Mouse (Mus musculus) brain, embryonic 18.5 days (tissue): ENCODE data around the gene Amotl2.

Experiments used
- DNase-seq: peaks from one replicate; pipeline ENCODE4 v3.0.0-alpha.2; 2012; ENCODE audit warnings: low read depth, low spot score

Gene Amotl2

DNA sequence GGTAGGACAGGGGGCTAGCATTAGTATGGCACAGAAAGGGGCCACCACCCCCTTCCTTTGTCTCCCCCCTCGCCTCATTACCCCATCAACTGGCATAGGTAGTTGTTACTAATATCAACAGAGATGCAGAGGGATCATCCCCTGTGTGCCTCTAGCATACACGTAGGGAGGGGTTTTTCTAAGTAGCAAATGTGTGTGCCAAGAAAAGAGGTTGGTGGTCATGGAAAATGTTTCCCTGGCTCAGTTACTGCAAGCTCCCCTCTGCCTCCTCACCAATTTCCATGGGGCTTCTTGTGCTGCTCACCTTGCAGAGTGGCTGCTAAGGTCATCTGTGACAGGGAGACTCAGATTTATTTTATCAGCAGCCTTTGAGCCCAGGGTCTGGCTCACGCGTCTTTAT, 2.6 kb downstream of the Amotl2 start:
- no peak for DNase-seq

GRCm38 (mm10) chr9:102719936-102720566, 3.6 kb downstream of the Amotl2 start:
- DNase-seq: no peak

- DNase-seq: no peak
Observed at GRCm38 (mm10) chr9:102720567-102721167, 4.2 kb downstream of the Amotl2 start.

GRCm38 (mm10) chr9:102721406-102721978, 5.0 kb downstream of the Amotl2 start:
- DNase-seq: no peak

DNA sequence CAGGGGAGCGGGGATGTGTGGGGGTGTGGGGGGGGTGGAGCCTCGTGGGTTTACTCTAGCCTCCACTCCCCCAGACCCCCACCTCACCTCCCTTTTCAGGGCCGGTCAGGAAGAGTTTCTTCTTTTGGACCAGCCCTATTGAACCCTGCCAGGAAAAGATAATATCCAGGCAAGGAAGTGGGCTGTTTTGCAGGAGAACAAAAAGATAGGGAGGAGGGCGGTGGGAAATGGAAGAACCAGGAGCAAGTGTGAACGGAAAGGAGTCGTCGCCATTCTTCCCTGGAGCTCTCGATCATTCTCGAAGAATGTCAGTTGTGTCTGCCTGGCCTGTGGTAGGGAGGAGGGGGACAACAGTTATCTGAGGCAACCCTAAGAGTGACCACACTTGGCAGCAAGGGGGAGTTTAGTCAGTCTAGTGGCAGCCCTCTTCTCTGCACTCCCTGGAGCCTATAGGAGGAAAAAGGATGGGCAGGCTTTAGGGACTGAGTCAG, 5.6 kb downstream of the Amotl2 start:
- no peak for DNase-seq

- DNase-seq: no peak
Observed at GRCm38 (mm10) chr9:102722750-102723149, 6.3 kb downstream of the Amotl2 start.

DNA sequence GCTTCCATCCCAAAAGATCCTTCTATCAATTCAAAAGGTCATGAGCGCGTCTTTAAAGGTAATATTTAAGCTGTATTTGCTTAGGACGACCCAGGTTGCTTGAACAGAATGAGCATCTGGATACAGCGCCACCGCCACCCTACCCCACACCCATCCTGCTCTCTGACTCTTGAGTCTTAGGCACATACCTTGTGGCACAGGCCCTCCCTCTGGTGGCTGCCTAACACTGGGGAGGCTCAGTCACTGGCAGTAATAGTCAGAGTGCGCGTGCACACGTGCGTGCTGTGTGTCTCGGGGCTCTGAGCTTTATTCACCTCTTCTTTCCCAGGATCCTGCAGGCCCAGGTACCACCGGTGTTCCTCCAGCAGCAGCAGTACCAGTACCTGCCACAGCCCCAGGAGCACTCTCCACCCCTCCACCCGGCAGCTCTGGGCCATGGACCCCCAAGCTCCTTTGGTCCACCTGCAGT, 6.8 kb downstream of the Amotl2 start:
- no peak for DNase-seq

GRCm38 (mm10) chr9:102723990-102724461, 7.6 kb downstream of the Amotl2 start:
- no peak for DNase-seq

GRCm38 (mm10) chr9:102724942-102725341, 8.5 kb downstream of the Amotl2 start:
- no peak for DNase-seq

DNA sequence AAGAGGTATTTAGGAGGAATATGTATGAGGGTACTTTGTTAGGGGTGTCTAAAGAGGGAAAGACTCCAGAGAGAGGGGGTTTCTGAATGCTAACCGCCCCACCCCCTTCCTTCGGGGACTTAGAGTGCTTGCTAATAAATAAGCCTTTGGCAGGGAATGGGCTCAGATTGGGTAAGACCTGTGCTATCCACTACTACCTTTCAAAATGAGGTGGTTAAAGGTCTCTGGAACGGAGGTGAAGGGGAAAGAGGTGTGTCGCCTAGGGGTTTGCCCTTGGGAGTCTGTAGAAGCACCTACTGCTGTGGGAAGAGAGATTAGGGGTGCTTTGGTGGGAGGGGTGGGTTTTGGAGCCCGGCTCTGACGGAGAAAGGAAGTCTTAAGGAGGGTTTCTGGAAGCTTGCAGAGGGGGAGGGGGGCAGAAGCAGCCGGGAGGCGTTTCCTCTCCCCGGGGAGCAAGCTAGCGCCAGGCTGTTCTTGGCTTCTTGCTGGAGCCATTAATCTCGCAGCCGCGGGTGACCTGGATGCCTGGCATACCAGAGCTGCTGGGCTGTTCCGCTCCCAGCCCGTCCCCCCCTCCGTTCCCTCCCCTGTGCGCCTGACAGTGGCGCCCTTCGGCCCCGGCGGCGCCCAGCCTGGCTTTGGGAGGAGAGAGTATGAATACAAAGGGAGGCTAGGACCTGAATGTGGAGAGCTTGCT, 9.6 kb downstream of the Amotl2 start:
- DNase-seq: no peak

DNA sequence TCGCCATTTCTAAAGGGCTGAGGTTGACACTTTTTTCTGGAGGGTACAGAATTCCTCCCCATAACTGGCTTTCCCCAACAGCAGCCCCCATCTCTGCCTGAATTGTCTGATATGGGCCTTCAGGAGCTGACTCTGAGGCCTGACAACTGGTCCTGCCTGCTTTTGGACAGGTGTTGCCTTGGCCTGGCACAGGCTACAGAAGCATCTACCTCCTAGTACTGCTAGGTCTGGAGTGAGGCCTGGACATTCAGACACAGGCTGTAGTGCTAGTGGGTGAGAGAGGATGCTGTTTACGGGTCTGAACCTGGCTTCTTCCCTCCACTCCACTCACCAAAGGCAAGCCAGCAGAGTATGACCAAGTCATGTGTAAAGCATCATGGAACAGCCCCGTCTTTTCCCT, 10.3 kb downstream of the Amotl2 start:
- no peak for DNase-seq

GRCm38 (mm10) chr9:102727662-102728468, 11.4 kb downstream of the Amotl2 start:
- no peak for DNase-seq

DNA sequence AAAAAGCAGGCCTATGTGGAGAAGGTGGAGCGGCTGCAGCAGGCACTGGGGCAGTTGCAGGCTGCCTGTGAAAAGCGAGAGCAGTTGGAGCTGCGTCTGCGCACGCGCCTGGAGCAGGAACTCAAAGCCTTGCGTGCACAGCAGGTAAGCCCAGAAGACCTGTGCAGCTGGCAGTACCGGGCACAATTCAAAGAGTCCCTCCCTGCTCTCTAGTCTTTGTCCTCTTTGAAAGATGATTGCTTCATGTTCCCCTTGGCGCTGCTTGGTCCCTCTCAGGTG, 11.9 kb downstream of the Amotl2 start:
- DNase-seq: no peak

- no peak for DNase-seq
Observed at GRCm38 (mm10) chr9:102729093-102729845, 12.8 kb downstream of the Amotl2 start.

GRCm38 (mm10) chr9:102729876-102730413, 13.5 kb downstream of the Amotl2 start:
- no peak for DNase-seq

DNA sequence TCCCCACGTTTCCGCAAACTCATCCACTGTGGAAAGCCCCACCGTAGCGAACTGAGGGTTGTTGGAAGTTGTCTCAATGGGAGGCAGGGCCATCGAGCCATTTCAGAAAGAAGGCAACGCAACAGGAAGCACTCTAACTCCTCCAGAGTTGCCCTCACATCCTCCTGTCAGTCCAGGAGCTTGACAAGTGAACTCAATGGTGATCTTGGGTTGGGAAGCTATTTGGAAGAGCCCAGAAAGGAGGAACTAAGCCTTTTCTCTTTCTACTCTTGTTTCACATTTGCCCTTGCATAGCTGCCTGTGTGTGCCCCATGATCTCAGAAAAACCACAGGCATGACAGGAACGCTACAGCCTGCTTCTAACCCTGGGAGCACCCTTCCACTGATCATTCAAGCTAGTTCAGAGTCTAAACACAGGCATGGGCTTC, 14.6 kb downstream of the Amotl2 start:
- DNase-seq: no peak

- DNase-seq: no peak
Observed at GRCm38 (mm10) chr9:102731574-102732175, 15.2 kb downstream of the Amotl2 start.

DNA sequence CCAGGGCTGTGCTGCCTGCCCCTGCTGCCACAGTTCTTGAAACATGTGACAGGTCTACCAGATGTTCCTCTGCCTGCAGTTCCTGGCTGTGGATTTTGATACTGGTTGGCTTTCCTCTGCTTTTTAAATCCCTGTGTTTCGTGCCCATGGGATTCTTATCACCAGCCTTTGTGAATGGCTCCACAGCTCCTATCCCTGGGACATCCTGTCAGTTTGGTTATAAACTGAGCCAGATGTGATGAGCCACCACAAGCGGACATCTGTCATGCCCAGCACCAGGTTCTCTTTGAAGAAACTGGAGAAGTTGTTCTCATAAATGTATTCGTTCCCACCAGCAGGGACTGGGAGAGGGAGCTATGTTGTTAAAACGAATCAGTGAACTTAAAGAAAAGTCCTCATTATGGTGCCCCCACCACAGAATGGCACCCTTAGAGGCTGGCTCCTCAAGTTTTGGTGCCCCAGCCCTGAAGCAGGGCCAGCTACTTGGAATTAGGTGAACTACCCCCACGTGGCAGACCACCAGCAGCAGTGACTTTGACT, 15.9 kb downstream of the Amotl2 start:
- no peak for DNase-seq

DNA sequence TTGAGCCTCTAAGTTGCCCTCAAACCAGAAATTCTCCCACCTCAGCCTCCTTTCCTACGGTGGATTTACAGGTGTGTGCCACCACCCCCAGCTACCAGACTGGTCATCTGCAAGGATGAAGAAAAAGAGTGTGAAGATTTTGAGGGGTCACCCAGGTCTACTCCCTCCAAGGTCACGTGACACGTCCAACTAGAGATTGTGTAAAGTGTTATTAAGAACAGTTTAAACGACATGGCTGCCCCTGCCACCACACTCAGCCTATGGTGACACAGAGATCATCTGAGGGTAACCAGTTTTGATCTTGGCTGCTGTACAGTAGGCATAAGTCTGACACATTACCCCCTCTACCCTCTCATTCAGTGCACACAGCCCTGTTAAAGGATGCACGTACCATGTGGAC, 17.0 kb downstream of the Amotl2 start:
- DNase-seq: no peak
